Mouse (Mus musculus) hindbrain, embryonic 11.5 days (tissue): ENCODE measurements around the gene Ndn. TPM values are rescaled to one million over a fixed set of nuclear protein-coding genes. Genes with fewer than 3 reads are reported as not detected.

ENCODE experiments used
- ATAC-seq: fragments of 200-750 bp; cut with Nextera tagmentation; 2 replicates; pipeline ENCODE4 v1.8.0; 2017; ENCODE audit warnings: mild to moderate bottlenecking, moderate TSS enrichment, moderate library complexity; ENCODE audit not compliant: low FRiP score
- DNase-seq: peaks from one replicate; pipeline ENCODE4 v3.0.0-alpha.2; 2015; ENCODE audit warnings: low spot score
- H3K27ac ChIP-seq: fragments of 300-500 bp; sonication (generic); 2 replicates; pipeline ENCODE4 v1.5.1; 2014; ENCODE audit warnings: mild to moderate bottlenecking, low read depth, low read length
- H3K27me3 ChIP-seq: fragments of 300-500 bp; sonication (generic); 2 replicates; pipeline ENCODE4 v1.6.1; 2014; ENCODE audit warnings: mild to moderate bottlenecking, low read length, moderate library complexity, mixed read lengths; ENCODE audit not compliant: control insufficient read depth, insufficient read depth
- H3K36me3 ChIP-seq: fragments of 300-500 bp; sonication (generic); 2 replicates; pipeline ENCODE4 v1.6.1; 2014; ENCODE audit warnings: mild to moderate bottlenecking, low read length, moderate library complexity, mixed read lengths; ENCODE audit not compliant: control insufficient read depth, insufficient read depth
- H3K4me1 ChIP-seq: fragments of 300-500 bp; sonication (generic); replicated peaks from 2 replicates; pipeline ENCODE4 v1.6.1; 2014; ENCODE audit warnings: low read length, mixed read lengths; ENCODE audit not compliant: control insufficient read depth, insufficient read depth
- H3K4me2 ChIP-seq: fragments of 300-500 bp; sonication (generic); replicated peaks from 2 replicates; pipeline ENCODE4 v1.6.1; 2014; ENCODE audit warnings: mild to moderate bottlenecking, low read depth, low read length
- H3K4me3 ChIP-seq: fragments of 300-500 bp; sonication (generic); 2 replicates; pipeline ENCODE4 v1.5.1; 2014; ENCODE audit warnings: low read depth, low read length
- H3K9ac ChIP-seq: fragments of 300-500 bp; sonication (generic); 2 replicates; pipeline ENCODE4 v1.6.1; 2014; ENCODE audit warnings: low read depth, low read length
- H3K9me3 ChIP-seq: fragments of 300-500 bp; sonication (generic); 2 replicates; pipeline ENCODE4 v1.6.1; 2016; ENCODE audit warnings: low read length; ENCODE audit not compliant: control insufficient read depth
- WGBS: fragments of 180-500 bp; shearing (Covaris S2); extraction: QIAGEN DNeasy Blood & Tissue Kit; methylation state at CpG from one replicate; pipeline ENCODE4 v1.1.7; 2014; 5-methylcytosine and 5-hydroxymethylcytosine counted together
- polyA plus RNA-seq: library from polyadenylated mRNA; unstranded; fragments of >200 nt; fragmentation: Nextera tagmentation; extraction: Ambion mirVana; gene quantifications from 2 replicates; pipeline ENCODE4 v1.2.1, GENCODE M21; 2014

The Ndn gene
- polyA plus RNA-seq, 1 experiment from 2014 or later, result 214 TPM

DNA sequence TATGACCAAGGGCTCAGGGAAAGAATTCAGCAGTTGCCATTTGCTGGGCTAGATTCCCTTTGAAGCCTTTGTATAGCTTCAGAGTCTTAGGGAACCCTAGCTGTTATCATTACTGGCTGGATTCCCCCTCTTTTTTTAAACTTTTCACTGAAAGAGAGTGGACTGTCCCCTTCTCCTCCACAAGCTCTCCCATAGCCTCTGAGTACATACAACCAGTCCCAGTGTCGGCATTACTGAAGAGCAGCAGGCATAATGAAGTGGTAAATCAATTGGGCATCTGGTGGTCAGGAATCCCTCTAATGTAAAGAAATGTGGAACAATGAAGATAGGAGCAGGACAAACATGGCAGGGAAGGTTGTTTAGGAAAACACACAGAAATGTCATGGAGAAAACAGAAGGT lies 45.8 kb downstream of the Ndn start:
- no peaks in the 10 kb centered on the region for H3K4me1 ChIP-seq
- no peak overlapping the region for H3K27ac ChIP-seq
- 40% methylated on average over 1 of the region's 1 CpGs for WGBS
- ATAC-seq, result no peak
- H3K9me3 ChIP-seq, result no peaks in the 10 kb centered on the region
- H3K4me2 ChIP-seq, result no peak overlapping the region
- H3K36me3 ChIP-seq, result no peaks in the 10 kb centered on the region
- no peaks in the 10 kb centered on the region for H3K27me3 ChIP-seq
- DNase-seq, result no peak
- no peak overlapping the region for H3K9ac ChIP-seq
- H3K4me3 ChIP-seq, result no peak overlapping the region

Other genes starting within 250 kb of the Ndn start
- 9.5 and 11.3 TPM in 2 replicates for gene Magel2, start 30.4 kb downstream of the Ndn start, polyA plus RNA-seq
- gene Mkrn3, start 73.6 kb downstream of the Ndn start, polyA plus RNA-seq, result 16.6 and 17.5 TPM in 2 replicates
- gene Peg12, start 117.9 kb downstream of the Ndn start, polyA plus RNA-seq, result 70.1 and 74.3 TPM in 2 replicates